Mouse (Mus musculus) NIH3T3 (cell line): ENCODE measurements around the gene Rcn3.
"Not testable (repeated sequence)": the region's sequence is repeated elsewhere in the genome, so short reads cannot be mapped to it uniquely, and the experiment has no call there.

Experiments used
- DNase-seq: peaks from one replicate; pipeline ENCODE4 v3.0.0-alpha.2; 2012; ENCODE audit warnings: low read depth

Gene Rcn3

GRCm38 (mm10) chr7:45092048-45092447 is at the start of gene Rcn3:
TSS of gene Rcn3 (minus strand) at chr7:45092221.
- peak; percentile 99 for DNase-seq

GRCm38 (mm10) chr7:45141319-45141718 is 49.3 kb upstream of the Rcn3 start:
- no peak for DNase-seq

GRCm38 (mm10) chr7:45139904-45140723 is 48.1 kb upstream of the Rcn3 start:
- no peak for DNase-seq

- no peak for DNase-seq
These were observed 46.4 kb upstream of the Rcn3 start for GRCm38 (mm10) chr7:45138403-45138802.

- no peak for DNase-seq
These were observed 45.4 kb upstream of the Rcn3 start for GRCm38 (mm10) chr7:45137171-45138006.

GRCm38 (mm10) chr7:45135993-45136567 is 44.1 kb upstream of the Rcn3 start, which contains the start of the genes Gm45713 and Flt3l:
TSS of gene Gm45713 (minus strand) at chr7:45136231.
TSS of gene Flt3l (minus strand) at chr7:45136432.
- DNase-seq: peak; percentile 97

GRCm38 (mm10) chr7:45135370-45135769 is 43.3 kb upstream of the Rcn3 start:
- no peak for DNase-seq

- DNase-seq: peak; percentile 68
These were observed 42.6 kb upstream of the Rcn3 start for GRCm38 (mm10) chr7:45134544-45135026.

GRCm38 (mm10) chr7:45133446-45134159 is 41.6 kb upstream of the Rcn3 start:
- DNase-seq: no peak

GRCm38 (mm10) chr7:45131850-45132249 is 39.8 kb upstream of the Rcn3 start:
- no peak for DNase-seq

GRCm38 (mm10) chr7:45129776-45130512 is 37.9 kb upstream of the Rcn3 start:
- no peak for DNase-seq

- DNase-seq: peak; percentile 81
These were observed 37.3 kb upstream of the Rcn3 start for GRCm38 (mm10) chr7:45129318-45129717.

GRCm38 (mm10) chr7:45128624-45129246 is 36.7 kb upstream of the Rcn3 start, which contains the start of gene Rpl13a:
TSS of gene Rpl13a (minus strand) at chr7:45128761.
- peak; percentile 99 for DNase-seq

- peak; percentile 28 for DNase-seq
These were observed 35.7 kb upstream of the Rcn3 start for GRCm38 (mm10) chr7:45127700-45128224.

GRCm38 (mm10) chr7:45126844-45127699 is 35.1 kb upstream of the Rcn3 start:
- DNase-seq: peak; percentile 60

- DNase-seq: peak; percentile 16
These were observed 34.3 kb upstream of the Rcn3 start for GRCm38 (mm10) chr7:45126147-45126843.

GRCm38 (mm10) chr7:45125649-45126048 is 33.6 kb upstream of the Rcn3 start:
- DNase-seq: not testable (repeated sequence)

GRCm38 (mm10) chr7:45125144-45125600 is 33.2 kb upstream of the Rcn3 start:
- DNase-seq: peak; percentile 74
